Mouse (Mus musculus) heart, embryonic 10.5 days (tissue): Measurements from ENCODE around the gene Wdr74. TPM values are rescaled to one million over a fixed set of nuclear protein-coding genes. Genes with fewer than 3 reads are reported as not detected.
"Not testable (repeated sequence)": the region's sequence is repeated elsewhere in the genome, so short reads cannot be mapped to it uniquely, and the experiment has no call there.

Source experiments
- DNase-seq: peaks from one replicate; pipeline ENCODE4 v3.0.0-alpha.2; 2017; ENCODE audit warnings: low spot score
- H3K27ac ChIP-seq: fragments of 300-500 bp; sonication (generic); 2 replicates; pipeline ENCODE4 v1.5.1; 2016; ENCODE audit warnings: mild to moderate bottlenecking
- H3K27me3 ChIP-seq: fragments of 300-500 bp; sonication (generic); 2 replicates; pipeline ENCODE4 v1.6.1; 2016; ENCODE audit warnings: mild to moderate bottlenecking; ENCODE audit not compliant: poor library complexity, insufficient read depth, severe bottlenecking
- H3K36me3 ChIP-seq: fragments of 300-500 bp; sonication (generic); 2 replicates; pipeline ENCODE4 v1.6.1; 2016; ENCODE audit warnings: mild to moderate bottlenecking, moderate library complexity
- H3K4me1 ChIP-seq: fragments of 300-500 bp; sonication (generic); 2 replicates; pipeline ENCODE4 v1.6.1; 2016; ENCODE audit warnings: mild to moderate bottlenecking
- H3K4me3 ChIP-seq: fragments of 300-500 bp; sonication (generic); 2 replicates; pipeline ENCODE4 v1.5.1; 2016; ENCODE audit warnings: mild to moderate bottlenecking, moderate library complexity
- H3K9me3 ChIP-seq: fragments of 300-500 bp; sonication (generic); 2 replicates; pipeline ENCODE4 v1.6.1; 2016; ENCODE audit warnings: mild to moderate bottlenecking, moderate library complexity
- WGBS: fragments of 180-500 bp; shearing (Covaris S2); methylation state at CpG from one replicate; pipeline ENCODE4 v1.1.7; 2016; 5-methylcytosine and 5-hydroxymethylcytosine counted together
- polyA plus RNA-seq: library from polyadenylated mRNA; unstranded; fragments of >200 nt; fragmentation: Nextera tagmentation; extraction: Ambion mirVana; gene quantifications from 2 replicates; pipeline ENCODE4 v1.2.1, GENCODE M21; 2016

The Wdr74 gene
- polyA plus RNA-seq, 1 experiment from 2014 or later: 101 TPM

GRCm38 (mm10) chr19:8722021-8722420 lies 13.6 kb upstream of the Wdr74 start:
- Histone ChIP-seq H3K4me1 (peaks cover 11% of the 10 kb centered on the region), H3K4me3 (peak overlapping the region; percentile 69), H3K9me3 (no peaks in the 10 kb centered on the region), H3K27me3 (no peaks in the 10 kb centered on the region), H3K36me3 (peaks cover 31% of the 10 kb centered on the region), H3K27ac (peak overlapping the region; percentile 93)
- WGBS: 55% methylated on average over 4 of the region's 4 CpGs
- DNase-seq: no peak

DNA sequence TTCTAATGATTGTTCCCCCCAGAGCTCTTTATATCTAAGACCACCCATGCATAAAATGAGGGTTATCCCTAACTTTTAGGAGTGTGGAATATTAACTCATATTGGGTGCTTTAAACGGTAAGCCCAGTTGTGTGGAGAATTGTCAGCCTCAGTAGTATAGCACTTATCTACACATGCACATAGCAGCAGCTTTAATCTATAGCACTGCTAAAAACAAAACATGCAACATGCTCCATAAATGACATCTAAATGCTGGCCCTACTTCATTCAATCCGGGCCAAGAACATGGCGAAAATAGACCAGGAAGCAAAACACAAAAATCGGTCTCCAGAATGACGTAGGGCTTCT lies 13.1 kb upstream of the Wdr74 start:
- peak overlapping the region; percentile 93 for H3K27ac ChIP-seq
- no peak for DNase-seq
- no peaks in the 10 kb centered on the region for H3K27me3 ChIP-seq
- peaks cover 31% of the 10 kb centered on the region for H3K36me3 ChIP-seq
- peaks cover 11% of the 10 kb centered on the region for H3K4me1 ChIP-seq
- 2% methylated on average over 5 of the region's 5 CpGs for WGBS
- H3K9me3 ChIP-seq: no peaks in the 10 kb centered on the region
- H3K4me3 ChIP-seq: peak overlapping the region; percentile 69

DNA sequence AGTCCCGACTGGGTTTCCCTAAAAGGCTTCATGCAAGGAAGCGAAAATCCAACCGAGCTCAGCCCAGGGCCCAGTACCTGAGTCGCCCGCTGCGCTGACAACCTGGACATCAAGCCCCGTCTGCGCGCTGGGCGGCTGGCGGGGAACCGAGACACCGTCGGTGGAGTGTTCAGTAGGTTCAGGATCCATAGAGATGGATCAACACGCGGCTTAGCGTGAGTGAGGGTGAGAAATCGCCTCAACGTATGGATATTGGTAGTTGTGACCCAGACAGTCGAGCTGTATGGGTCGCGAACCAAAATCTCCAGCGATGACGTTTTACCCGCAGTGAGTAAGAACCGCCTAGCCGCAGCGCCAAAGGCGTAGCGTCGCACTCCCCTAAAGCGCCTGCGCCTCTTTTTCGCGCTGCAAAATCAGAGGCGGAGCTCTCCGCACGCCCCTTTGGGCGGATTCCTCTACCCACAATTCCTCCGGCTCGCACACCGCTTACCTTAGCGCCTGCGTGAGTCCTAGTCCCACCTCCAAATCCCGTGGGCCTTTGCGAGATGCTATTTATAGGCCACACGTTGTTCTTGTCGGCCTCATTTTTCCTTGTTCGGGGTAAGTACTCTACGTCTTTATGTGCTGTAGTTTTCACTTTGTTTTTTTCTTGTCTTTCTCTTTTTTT lies 12.6 kb upstream of the Wdr74 start, which contains the start of gene Slc3a2:
Gene Slc3a2, minus strand, starts transcription at position 463 of the 667 bp plus-strand sequence.
- Histone ChIP-seq H3K9me3 (no peaks in the 10 kb centered on the region), H3K36me3 (peaks cover 31% of the 10 kb centered on the region), H3K4me3 (peak within 1 kb of the TSS; percentile 69), H3K4me1 (peaks cover 11% of the 10 kb centered on the region), H3K27ac (peak within 1 kb of the TSS; percentile 93), H3K27me3 (no peaks in the 10 kb centered on the region)
- DNase-seq: peak; percentile 99
- WGBS: under 1% methylated on average over 50 of the region's 50 CpGs

DNA sequence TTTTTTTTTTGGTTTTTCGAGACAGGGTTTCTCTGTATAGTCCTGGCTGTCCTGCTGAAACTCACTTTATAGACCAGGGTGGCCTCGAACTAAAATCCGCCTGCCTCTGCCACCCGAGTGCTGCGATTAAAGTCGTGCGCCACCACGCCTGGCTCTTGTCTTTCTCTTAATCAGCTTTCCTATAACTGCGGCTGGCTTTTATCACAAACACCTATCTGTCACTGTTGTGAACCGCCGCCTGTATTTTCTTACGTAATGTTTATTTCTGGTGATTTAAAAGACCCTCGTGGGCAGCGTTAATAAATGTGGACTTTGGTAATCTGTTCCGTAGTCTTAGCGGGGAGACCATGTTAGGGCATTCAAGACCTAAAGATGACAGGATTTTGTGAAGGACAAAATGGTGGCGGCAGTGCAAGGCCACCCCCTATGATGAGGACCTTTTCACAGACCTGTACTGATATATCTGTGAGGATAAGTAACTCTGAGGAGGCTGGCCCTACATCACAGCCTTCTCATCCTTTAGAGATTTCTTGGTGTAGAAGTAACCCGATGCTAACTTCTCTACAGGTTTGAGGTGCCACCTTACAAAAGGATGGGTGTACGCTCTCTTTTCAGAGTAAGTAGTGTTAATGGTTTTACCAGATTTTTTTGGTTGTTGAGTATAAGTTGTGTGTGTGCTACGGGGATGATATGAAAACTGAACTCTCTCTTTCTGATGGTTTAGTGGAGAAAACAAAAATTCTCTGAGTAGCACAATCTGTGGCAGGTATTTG lies 11.9 kb upstream of the Wdr74 start:
- WGBS: under 1% methylated on average over 20 of the region's 20 CpGs
- Histone ChIP-seq H3K36me3 (peaks cover 31% of the 10 kb centered on the region), H3K4me3 (peak overlapping the region; percentile 69), H3K27me3 (no peaks in the 10 kb centered on the region), H3K27ac (peak overlapping the region; percentile 93), H3K9me3 (no peaks in the 10 kb centered on the region), H3K4me1 (peaks cover 11% of the 10 kb centered on the region)
- DNase-seq: no peak

GRCm38 (mm10) chr19:8724392-8724791 lies 11.2 kb upstream of the Wdr74 start:
- Histone ChIP-seq H3K4me3 (peak overlapping the region; percentile 69), H3K27ac (peak overlapping the region; percentile 93), H3K36me3 (peaks cover 31% of the 10 kb centered on the region), H3K27me3 (no peaks in the 10 kb centered on the region), H3K9me3 (no peaks in the 10 kb centered on the region), H3K4me1 (peaks cover 11% of the 10 kb centered on the region)
- WGBS: 7% methylated on average over 2 of the region's 2 CpGs
- no peak for DNase-seq

DNA sequence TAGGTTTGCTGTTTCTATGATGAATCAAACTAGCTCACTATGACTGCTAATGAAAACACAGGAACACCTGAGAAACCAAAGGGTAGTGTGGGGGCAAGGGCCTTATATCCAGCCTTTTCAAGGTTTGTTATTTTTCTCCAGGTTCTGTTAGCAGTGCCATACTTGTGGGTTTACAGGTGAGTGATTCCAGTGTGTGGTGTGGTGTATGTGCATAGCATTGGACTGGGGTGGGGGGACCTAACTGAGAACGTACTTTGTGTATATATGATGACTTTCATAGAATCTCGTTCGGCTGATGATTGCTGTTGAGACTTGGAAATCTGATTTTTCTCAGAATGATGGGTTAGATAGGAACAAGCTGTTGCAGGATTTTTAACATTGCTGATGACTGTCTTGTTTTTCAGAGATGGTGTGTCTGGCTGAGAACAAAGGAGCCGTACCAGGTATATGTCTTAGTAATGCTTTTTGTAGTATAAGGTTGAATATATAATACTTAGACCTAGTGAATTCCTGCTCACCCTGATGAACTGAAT lies 10.5 kb upstream of the Wdr74 start:
- H3K4me3 ChIP-seq: peak overlapping the region; percentile 69
- no peaks in the 10 kb centered on the region for H3K27me3 ChIP-seq
- WGBS: 64% methylated on average over 4 of the region's 4 CpGs
- H3K9me3 ChIP-seq: no peaks in the 10 kb centered on the region
- peaks cover 11% of the 10 kb centered on the region for H3K4me1 ChIP-seq
- peaks cover 31% of the 10 kb centered on the region for H3K36me3 ChIP-seq
- no peak for DNase-seq
- H3K27ac ChIP-seq: no peak overlapping the region

DNA sequence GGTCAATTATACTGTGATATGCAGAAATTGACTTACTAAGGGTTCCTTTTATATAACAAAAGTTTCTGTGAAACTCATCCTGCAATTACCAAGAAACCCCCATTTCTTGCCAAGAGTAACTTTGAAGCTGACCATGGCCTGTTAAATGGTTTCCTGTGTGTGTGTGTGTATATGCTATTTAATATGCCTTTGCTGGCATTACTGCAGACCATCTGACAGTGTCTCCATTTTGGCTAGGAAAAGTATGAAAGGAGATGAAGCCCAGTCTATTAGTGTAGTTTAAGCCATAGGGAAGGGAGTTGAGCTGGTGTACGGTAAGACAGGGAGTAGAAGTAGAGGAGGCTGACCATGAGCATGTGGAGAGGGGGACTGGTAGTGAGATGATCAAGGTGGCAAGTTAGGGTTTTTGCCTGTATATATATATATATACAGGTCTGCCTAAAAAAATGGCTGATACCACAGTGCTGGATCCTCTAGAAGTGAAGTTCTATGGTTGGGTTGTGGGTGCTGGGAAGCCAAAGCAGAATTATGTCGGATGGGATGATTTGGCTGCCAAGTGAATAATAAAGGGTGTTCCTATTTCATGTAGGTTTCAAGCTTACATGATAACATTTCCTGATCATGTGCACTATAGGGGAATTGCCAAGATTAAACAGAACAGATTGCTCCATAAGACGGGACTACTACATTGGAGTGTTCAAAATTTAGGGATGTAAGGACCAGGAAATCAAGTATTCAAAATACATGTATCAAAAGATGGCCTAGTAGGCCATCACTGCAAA lies 8.8 kb upstream of the Wdr74 start:
- Histone ChIP-seq H3K4me1 (peaks cover 11% of the 10 kb centered on the region), H3K27ac (no peak overlapping the region), H3K36me3 (peaks cover 31% of the 10 kb centered on the region), H3K9me3 (no peaks in the 10 kb centered on the region), H3K27me3 (no peaks in the 10 kb centered on the region), H3K4me3 (0 out of 2 replicates have a peak overlapping the region, but pooled peaks have one; percentile 1)
- no peak for DNase-seq
- WGBS: 25% methylated on average over 3 of the region's 3 CpGs

DNA sequence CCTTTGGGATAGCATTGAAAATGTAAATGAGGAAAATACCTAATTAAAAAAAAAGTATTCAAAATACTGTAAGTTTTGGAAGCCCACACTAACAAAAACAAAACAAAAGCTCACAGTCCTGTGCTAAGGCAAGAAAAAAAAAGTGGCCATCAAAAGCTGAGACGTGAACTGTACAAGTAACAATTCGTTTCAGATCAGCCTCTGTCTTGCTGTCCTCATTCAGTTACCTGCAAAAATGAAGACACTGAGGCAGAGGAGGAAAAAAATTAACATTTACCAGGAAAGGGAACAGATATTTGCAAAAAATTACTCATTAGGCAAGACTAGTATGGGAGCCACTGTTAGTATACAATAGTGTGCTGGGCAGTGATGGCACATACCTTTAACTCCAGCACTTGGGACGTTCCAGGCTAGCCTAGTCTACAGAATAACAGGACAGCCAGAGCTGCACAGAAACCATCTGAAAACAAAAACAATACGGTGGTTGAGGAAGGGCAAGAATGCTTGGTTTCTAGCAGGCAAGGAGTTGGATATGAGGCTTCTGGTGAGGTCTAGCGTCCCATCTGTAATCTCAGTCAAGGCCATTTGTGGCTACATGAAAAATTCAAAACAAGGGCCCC lies 8.0 kb upstream of the Wdr74 start:
- WGBS: 24% methylated on average over 5 of the region's 5 CpGs
- Histone ChIP-seq H3K36me3 (peaks cover 31% of the 10 kb centered on the region), H3K4me3 (no peak overlapping the region), H3K4me1 (peaks cover 5% of the 10 kb centered on the region; the same call in 1 of the 2 replicates), H3K27ac (no peak overlapping the region), H3K27me3 (no peaks in the 10 kb centered on the region), H3K9me3 (no peaks in the 10 kb centered on the region)
- no peak for DNase-seq

- peak; percentile 45 for DNase-seq
- peaks cover 31% of the 10 kb centered on the region for H3K36me3 ChIP-seq
- H3K4me3 ChIP-seq, H3K27ac ChIP-seq, H3K27me3 ChIP-seq, H3K4me1 ChIP-seq, H3K9me3 ChIP-seq: not testable (repeated sequence)
- 50% methylated on average over 3 of the region's 3 CpGs for WGBS
Measured at GRCm38 (mm10) chr19:8728335-8729099, 7.1 kb upstream of the Wdr74 start.

- DNase-seq: no peak
- WGBS: 61% methylated on average over 3 of the region's 3 CpGs
- Histone ChIP-seq H3K36me3 (peaks cover 23% of the 10 kb centered on the region), H3K4me3 (no peak overlapping the region), H3K9me3 (no peaks in the 10 kb centered on the region), H3K27me3 (no peaks in the 10 kb centered on the region), H3K27ac (no peak overlapping the region), H3K4me1 (peaks cover 6% of the 10 kb centered on the region; the same call in 1 of the 2 replicates)
Measured at GRCm38 (mm10) chr19:8734334-8734733, 1.3 kb upstream of the Wdr74 start.

DNA sequence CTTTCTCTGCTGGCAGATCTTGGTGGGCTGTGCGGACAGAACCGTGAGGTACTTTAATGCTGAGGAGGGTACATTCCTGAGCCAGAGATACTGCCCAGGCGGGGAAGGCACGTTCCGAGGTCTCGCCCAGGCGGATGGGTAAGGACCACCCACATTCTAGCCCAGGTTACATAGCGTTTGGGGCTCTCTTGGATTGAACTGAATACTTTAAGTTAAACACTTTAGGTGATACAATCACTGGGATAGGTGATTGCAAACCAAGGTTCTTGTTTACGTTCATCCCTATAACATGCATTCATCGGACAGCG lies 487 bp downstream of the Wdr74 start:
- Histone ChIP-seq H3K9me3 (no peaks in the 10 kb centered on the region), H3K36me3 (peaks cover 38% of the 10 kb centered on the region), H3K27me3 (no peaks in the 10 kb centered on the region), H3K27ac (peak overlapping the region; percentile 89), H3K4me3 (peak overlapping the region; percentile 94), H3K4me1 (peaks cover 15% of the 10 kb centered on the region)
- no peak for DNase-seq
- WGBS: 2% methylated on average over 11 of the region's 11 CpGs

- 88% methylated on average over 7 of the region's 7 CpGs for WGBS
- Histone ChIP-seq H3K27ac (no peak overlapping the region), H3K4me3 (no peak overlapping the region), H3K27me3 (no peaks in the 10 kb centered on the region), H3K4me1 (peaks cover 26% of the 10 kb centered on the region), H3K36me3 (peaks cover 49% of the 10 kb centered on the region), H3K9me3 (no peaks in the 10 kb centered on the region)
- no peak for DNase-seq
Measured at GRCm38 (mm10) chr19:8738911-8739310, 3.3 kb downstream of the Wdr74 start.
